Comparison of ENCODE assay signal across 8 mouse cellular contexts in the genomic region with DNA sequence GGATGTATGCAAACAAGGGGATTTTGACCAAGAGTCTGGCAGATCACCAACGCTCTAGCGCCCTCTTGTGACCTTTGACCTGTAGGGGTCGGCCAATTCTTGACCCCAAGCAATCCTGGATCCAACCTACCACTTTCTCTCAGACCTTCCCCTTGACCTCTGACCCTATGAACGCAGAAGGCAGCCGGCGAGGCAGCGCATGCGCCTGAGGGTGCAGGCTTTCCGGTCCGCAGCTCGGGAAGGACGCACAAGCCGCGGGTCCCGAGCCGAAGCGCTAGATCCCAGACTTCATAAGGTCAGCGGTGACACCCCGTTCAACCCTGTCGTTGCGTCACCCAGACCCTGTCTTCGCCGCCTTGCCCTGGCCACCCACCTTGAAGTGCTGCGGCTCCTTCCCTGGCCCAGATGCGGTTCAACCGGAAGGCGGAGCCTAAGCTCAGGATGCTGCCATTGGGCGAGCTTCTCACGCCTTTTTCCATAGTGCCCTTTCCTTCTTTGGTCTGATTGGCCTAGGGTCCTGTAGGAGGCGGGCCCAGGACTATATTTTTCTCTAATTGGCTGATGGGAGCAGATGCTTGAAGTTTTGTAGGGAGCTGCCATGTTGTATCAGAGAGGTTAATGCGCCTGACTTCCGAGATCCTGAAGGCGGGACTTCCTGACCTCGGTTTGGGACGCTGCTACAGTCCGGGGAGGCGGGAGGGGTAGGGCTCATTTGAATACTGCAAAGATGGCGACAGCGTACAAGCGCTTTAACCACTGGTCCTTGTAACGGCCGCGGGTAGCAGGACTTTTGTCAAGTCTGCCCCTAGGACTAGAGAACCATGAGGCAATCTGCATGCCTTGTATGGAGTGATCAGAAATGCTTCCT. TPM values are rescaled to one million over a fixed set of nuclear protein-coding genes. Genes with fewer than 3 reads are reported as not detected.
DNase-seq lines count a peak whose midpoint lies in the region; ATAC-seq lines count a peak whose summit lies in the region.

A gene (minus strand): TSS at position 438 of the 868 bp plus-strand sequence.

- DNase-seq in B cell, adult 2 months, result peak; percentile 87 to 91
- peak; percentile 100 for DNase-seq in brain, adult 2 months (ENCODE audit: low read depth, low spot score)
- peak; percentile 99 for DNase-seq in heart, embryonic 10.5 days (ENCODE audit: low spot score)
- DNase-seq in liver, result peak; percentile 91
- DNase-seq in spleen, postnatal 4 days (ENCODE audit: low spot score in 2 of 2), result peak; percentile 89 to 91

- H3K27me3 ChIP-seq in heart, embryonic 10.5 days (ENCODE audit: insufficient read depth, poor library complexity, severe bottlenecking), result no peaks in the 10 kb centered on the region
- H3K27me3 ChIP-seq in kidney, embryonic 15.5 days, result no peaks in the 10 kb centered on the region

- ATAC-seq in erythroblast, adult 5-6 weeks (replicated peaks; ENCODE audit: low FRiP score, poor library complexity, severe bottlenecking), result peak; percentile 93
- peak; percentile 97 for ATAC-seq in kidney, embryonic 15.5 days (replicated peaks; ENCODE audit: low FRiP score)
- ATAC-seq in monocyte, adult 5-6 weeks (replicated peaks; ENCODE audit: insufficient number of reproducible peaks, low FRiP score, low TSS enrichment, poor library complexity, severe bottlenecking), result peak; percentile 90

- H3K27ac ChIP-seq in heart, embryonic 10.5 days, result peak within 1 kb of the TSS; percentile 91
- H3K27ac ChIP-seq in kidney, embryonic 15.5 days, result peak within 1 kb of the TSS; percentile 90

- no peaks in the 10 kb centered on the region for H3K9me3 ChIP-seq in heart, embryonic 10.5 days
- H3K9me3 ChIP-seq in kidney, embryonic 15.5 days (replicated peaks), result no peaks in the 10 kb centered on the region

- peak within 1 kb of the TSS; percentile 68 for H3K9ac ChIP-seq in kidney, embryonic 15.5 days

- H3K36me3 ChIP-seq in heart, embryonic 10.5 days, result peaks cover 36% of the 10 kb centered on the region
- H3K36me3 ChIP-seq in kidney, embryonic 15.5 days, result peaks cover 34% of the 10 kb centered on the region

- WGBS in heart, embryonic 10.5 days, result under 1% methylated on average over 43 of the region's 43 CpGs
- WGBS in kidney, embryonic 15.5 days, result under 1% methylated on average over 43 of the region's 43 CpGs

- peak within 1 kb of the TSS; percentile 83 for H3K4me2 ChIP-seq in kidney, embryonic 15.5 days

- H3K4me1 ChIP-seq in heart, embryonic 10.5 days, result peaks cover 21% of the 10 kb centered on the region
- H3K4me1 ChIP-seq in kidney, embryonic 15.5 days, result peaks cover 29% of the 10 kb centered on the region

- H3K4me3 ChIP-seq in heart, embryonic 10.5 days, result peak within 1 kb of the TSS; percentile 69
- H3K4me3 ChIP-seq in kidney, embryonic 15.5 days (replicated peaks), result peak within 1 kb of the TSS; percentile 74

RNA-seq across cellular contexts. Expression of the gene that starts here (rescaled TPM):
- total RNA-seq in erythroblast, adult 5-6 weeks (2015; ENCODE audit: low replicate concordance), result 55.8 and 64.4 TPM in 2 replicates
- 11.0 and 14.0 TPM in 2 replicates for total RNA-seq in erythroblast, adult 5-6 weeks (2017; ENCODE audit: low replicate concordance)
- 323 and 356 TPM in 2 replicates for polyA plus RNA-seq in heart, embryonic 10.5 days (2016; fragmentation: Nextera tagmentation; extraction: Ambion mirVana)
- 344 and 353 TPM in 2 replicates for polyA plus RNA-seq in kidney, embryonic 15.5 days (2015; fragmentation: Nextera tagmentation; extraction: Ambion mirVana)
- 27.2 to 46.8 TPM (median 33.1 TPM) in 3 replicates for total RNA-seq in monocyte, adult 5-6 weeks (2017)

Comparison
In these comparisons a context has a peak if more than half of its experiments do, and no peak if none do; other contexts are left out.
1. Peak in every context shown above with its lines: DNase-seq, ATAC-seq, H3K4me3 ChIP-seq and H3K27ac ChIP-seq.